Mouse (Mus musculus) embryo, embryonic 10.5 days (tissue): Measurements from ENCODE around the gene Mthfd1.
"Not testable (repeated sequence)": the region's sequence is repeated elsewhere in the genome, so short reads cannot be mapped to it uniquely, and the experiment has no call there.

Source experiments
- DNase-seq: peaks from one replicate; pipeline ENCODE4 v3.0.0-alpha.2; 2015; ENCODE audit warnings: low spot score

The Mthfd1 gene

GRCm38 (mm10) chr12:76254725-76255498 lies at the start of gene Mthfd1:
Gene Mthfd1 (plus strand): TSS chr12:76255298.
- peak; percentile 97 for DNase-seq

GRCm38 (mm10) chr12:76209429-76209974 lies 45.6 kb upstream of the Mthfd1 start:
- DNase-seq = no peak

GRCm38 (mm10) chr12:76215121-76215520 lies 40.0 kb upstream of the Mthfd1 start:
- DNase-seq = no peak

- DNase-seq = no peak
Measured at GRCm38 (mm10) chr12:76216716-76217115, 38.4 kb upstream of the Mthfd1 start.

GRCm38 (mm10) chr12:76222104-76222503 lies 33.0 kb upstream of the Mthfd1 start:
- DNase-seq = not testable (repeated sequence)

GRCm38 (mm10) chr12:76230644-76231043 lies 24.5 kb upstream of the Mthfd1 start:
- DNase-seq = no peak

- DNase-seq = no peak
Measured at GRCm38 (mm10) chr12:76235253-76235652, 19.8 kb upstream of the Mthfd1 start.

- DNase-seq = no peak
Measured at GRCm38 (mm10) chr12:76239145-76239838, 15.8 kb upstream of the Mthfd1 start.

GRCm38 (mm10) chr12:76239839-76240571 lies 15.1 kb upstream of the Mthfd1 start:
- no peak for DNase-seq

- no peak for DNase-seq
Measured at GRCm38 (mm10) chr12:76240670-76241069, 14.4 kb upstream of the Mthfd1 start.

GRCm38 (mm10) chr12:76241084-76241483 lies 14.0 kb upstream of the Mthfd1 start:
- DNase-seq = no peak

- DNase-seq = no peak
Measured at GRCm38 (mm10) chr12:76241833-76242232, 13.3 kb upstream of the Mthfd1 start.

GRCm38 (mm10) chr12:76244981-76245380 lies 10.1 kb upstream of the Mthfd1 start:
- no peak for DNase-seq

- DNase-seq = no peak
Measured at GRCm38 (mm10) chr12:76246646-76247045, 8.5 kb upstream of the Mthfd1 start, which contains the start of gene Tex21. Gene Tex21 (minus strand): TSS chr12:76246746.

GRCm38 (mm10) chr12:76253090-76253489 lies 2.0 kb upstream of the Mthfd1 start:
- DNase-seq = no peak

GRCm38 (mm10) chr12:76253591-76253990 lies 1.5 kb upstream of the Mthfd1 start:
- no peak for DNase-seq

- DNase-seq = no peak
Measured at GRCm38 (mm10) chr12:76253991-76254390, 1.1 kb upstream of the Mthfd1 start.

GRCm38 (mm10) chr12:76255499-76255875 lies 389 bp downstream of the Mthfd1 start:
- DNase-seq = no peak

- DNase-seq = peak; percentile 54
Measured at GRCm38 (mm10) chr12:76256114-76256843, 1.2 kb downstream of the Mthfd1 start.

GRCm38 (mm10) chr12:76260673-76261072 lies 5.6 kb downstream of the Mthfd1 start:
- DNase-seq = no peak

- DNase-seq = no peak
Measured at GRCm38 (mm10) chr12:76261556-76261955, 6.5 kb downstream of the Mthfd1 start.

- DNase-seq = no peak
Measured at GRCm38 (mm10) chr12:76262918-76263317, 7.8 kb downstream of the Mthfd1 start.
